Mouse (Mus musculus): ENCODE results near the gene Hoxb2. TPM values are rescaled to one million over a fixed set of nuclear protein-coding genes. Genes with fewer than 3 reads are reported as not detected.

The Hoxb2 gene
- total RNA-seq, 2 experiments from 2014 or later, result 16.3 to 16.7 TPM

DNA sequence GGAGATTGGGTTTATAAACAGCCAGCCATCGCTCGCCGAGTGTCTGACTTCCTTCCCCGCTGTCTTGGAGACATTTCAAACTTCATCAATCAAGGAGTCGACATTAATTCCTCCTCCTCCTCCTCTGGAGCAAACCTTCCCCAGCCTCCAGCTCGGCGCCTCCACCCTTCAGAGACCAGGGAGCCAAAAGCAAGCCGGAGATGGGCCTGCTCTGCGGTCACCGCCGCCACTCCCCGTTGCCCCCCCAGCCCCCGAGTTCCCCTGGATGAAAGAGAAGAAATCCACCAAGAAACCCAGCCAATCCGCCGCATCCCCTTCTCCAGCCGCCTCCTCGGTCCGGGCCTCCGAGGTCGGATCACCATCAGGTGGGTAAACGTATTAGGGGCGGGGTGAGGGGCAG lies 1.5 kb downstream of the Hoxb2 start:
- peak; percentile 81 for DNase-seq

DNA sequence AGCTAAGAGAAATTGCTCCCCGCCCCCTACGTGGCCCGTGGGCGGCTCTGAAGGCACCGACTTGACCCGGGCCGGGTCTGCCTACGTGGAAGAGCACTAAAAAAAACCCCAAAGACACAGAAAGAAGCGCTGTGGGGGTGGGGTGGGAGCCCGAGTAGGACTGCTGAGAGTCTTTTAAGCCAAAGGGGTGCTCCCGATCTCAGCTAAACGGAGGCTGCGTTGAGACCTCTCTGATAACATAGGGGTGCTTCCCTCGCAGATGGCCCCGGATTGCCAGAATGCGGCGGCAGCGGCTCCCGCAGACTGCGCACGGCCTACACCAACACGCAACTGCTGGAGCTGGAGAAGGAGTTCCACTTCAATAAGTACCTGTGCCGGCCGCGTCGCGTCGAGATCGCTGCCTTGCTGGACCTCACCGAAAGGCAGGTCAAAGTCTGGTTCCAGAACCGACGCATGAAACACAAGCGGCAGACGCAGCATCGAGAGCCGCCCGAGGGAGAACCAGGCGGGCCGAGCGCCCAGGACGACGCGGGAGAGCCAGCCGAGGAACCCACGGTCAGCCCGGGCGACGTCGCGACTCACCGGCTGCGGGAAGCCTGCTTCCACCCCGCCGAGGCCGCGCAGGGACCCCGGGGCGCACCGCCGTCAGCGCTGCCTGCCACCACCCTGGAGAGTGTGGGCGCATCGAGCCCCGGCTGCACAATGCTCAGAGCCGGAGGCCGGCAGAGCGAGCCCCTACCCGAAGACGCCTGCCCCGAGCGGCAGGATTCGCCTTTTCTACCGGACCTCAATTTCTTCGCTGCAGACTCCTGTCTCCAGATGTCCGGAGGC lies 2.6 kb downstream of the Hoxb2 start:
- peak; percentile 76 for DNase-seq

DNA sequence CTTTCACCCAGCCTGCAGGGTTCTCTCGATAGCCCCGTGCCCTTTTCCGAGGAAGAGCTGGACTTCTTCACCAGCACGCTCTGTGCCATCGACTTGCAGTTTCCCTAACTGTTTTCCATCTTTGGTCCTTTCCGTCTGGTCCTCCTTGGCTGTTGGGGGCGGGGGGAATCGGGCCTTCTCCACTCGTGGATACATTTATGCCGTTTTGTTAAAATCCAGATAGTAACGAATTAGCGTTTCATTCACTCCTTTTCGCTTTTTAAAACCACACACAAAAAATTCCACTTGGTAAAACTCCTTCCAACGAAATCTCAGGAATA lies 3.2 kb downstream of the Hoxb2 start:
- peak; percentile 61 for DNase-seq

DNA sequence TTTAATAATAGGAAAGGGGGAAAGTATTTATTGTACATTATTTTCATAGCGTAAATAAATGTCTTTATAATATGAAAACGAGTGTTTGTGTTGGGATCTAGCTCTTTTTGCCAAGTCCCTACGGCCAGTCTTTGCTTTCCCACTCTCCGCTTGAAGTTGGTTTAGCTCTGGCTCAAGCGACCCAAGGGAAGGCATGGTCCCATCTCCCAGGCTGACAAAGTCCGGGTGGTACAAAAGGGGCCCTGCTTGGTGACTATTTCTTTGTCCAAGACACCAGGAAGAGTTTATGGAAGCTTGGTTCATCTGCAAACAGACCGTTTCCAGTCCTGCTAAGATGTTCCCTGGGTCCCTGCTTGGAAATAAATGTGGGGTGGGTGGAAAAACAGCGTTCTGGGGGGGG lies 3.6 kb downstream of the Hoxb2 start:
- peak; percentile 52 for DNase-seq

DNA sequence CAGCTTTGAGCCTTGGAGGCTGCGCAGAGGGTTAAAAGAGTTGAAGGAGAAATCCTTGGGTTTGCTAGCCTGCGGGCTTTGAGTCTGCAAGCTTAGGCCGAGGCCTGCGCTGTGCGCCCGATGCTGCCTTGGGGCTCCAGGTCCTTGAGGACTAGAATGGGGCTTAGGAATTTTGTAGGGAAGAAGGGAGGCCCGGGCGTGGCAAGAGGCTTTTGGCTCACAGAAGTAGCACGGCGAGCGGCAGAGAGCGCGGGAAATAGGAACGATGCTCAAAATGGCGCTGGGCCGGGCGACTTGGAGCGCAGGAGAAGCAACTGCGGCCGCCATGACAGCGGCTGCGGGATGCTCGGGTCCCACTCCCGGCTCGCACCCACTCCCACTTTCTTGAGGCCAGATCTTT lies 4.1 kb downstream of the Hoxb2 start:
- peak; percentile 74 for DNase-seq

DNA sequence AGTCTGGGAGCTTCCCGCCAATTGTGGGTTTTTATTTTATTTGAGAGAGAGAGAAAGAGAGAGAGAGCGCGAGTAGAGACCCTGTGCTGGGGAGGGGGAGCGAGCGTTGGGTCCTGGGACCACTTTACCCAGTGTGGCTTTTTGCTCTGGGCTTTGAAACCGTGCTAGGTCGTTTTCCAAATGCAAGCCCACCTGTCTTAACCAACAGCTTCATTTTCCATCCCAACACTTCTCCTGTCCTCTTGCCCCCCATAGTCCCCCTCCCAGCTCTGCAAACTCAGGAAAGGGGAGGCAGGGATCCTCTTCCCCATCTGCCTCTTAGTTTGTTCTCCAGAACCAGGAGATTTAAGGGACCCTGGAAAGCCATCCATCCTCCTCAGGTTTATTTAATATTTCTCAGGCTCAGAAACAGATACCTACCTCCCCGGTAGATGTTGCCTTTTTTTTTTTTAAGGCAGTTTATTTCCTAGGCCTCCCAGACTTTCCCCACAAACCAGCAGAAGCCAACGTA lies 4.5 kb downstream of the Hoxb2 start:
- DNase-seq, result peak; percentile 19

DNA sequence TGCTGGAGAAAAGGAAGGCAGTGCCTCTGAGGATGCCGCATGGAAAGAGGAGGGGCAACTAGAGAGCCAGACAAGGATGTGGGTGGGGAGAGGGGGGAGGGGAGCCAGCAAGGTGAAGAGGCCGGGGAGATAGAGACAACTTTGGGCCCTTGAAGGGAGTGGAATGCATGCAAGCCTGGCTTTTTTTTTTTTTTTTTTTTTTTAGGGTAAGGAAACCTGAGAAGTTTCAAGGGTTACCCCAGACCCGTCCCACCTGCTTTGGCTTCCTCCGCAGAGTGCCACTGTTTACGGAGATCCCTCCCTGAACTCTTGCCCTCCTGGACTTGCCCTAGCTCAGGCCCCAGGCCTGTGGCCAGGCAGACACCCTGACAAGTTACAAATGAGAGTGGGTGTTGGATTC lies 13.5 kb downstream of the Hoxb2 start:
- DNase-seq, result no peak

DNA sequence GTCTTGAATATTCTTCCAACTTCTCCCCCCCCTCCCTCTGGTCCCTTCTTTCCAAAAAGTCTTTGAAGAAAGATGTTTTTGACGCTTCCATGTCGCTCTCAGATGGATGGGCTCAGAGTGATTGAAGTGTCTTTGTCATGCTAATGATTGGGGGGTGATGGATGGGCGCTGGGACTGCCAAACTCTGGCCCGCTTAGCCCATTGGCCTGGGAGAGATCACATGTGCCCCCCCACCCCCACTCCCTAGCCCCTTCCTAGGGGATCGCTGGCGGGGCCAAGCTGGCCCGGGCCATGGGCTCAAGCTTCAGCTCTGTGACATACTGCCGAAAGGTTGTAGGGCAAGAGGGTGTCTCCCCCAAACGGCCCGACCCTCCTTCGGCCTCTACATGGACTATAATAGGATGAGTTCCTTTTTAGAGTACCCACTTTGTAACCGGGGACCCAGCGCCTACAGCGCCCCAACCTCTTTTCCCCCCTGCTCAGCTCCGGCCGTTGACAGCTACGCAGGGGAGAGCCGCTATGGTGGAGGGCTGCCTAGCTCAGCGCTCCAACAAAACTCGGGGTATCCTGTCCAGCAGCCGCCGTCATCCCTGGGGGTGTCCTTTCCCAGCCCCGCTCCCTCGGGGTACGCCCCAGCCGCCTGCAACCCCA lies 15.2 kb downstream of the Hoxb2 start, which contains the start of gene Hoxb1:
Gene Hoxb1 (plus strand): TSS at position 312 of the 651 bp plus-strand sequence.
- no peak for DNase-seq

DNA sequence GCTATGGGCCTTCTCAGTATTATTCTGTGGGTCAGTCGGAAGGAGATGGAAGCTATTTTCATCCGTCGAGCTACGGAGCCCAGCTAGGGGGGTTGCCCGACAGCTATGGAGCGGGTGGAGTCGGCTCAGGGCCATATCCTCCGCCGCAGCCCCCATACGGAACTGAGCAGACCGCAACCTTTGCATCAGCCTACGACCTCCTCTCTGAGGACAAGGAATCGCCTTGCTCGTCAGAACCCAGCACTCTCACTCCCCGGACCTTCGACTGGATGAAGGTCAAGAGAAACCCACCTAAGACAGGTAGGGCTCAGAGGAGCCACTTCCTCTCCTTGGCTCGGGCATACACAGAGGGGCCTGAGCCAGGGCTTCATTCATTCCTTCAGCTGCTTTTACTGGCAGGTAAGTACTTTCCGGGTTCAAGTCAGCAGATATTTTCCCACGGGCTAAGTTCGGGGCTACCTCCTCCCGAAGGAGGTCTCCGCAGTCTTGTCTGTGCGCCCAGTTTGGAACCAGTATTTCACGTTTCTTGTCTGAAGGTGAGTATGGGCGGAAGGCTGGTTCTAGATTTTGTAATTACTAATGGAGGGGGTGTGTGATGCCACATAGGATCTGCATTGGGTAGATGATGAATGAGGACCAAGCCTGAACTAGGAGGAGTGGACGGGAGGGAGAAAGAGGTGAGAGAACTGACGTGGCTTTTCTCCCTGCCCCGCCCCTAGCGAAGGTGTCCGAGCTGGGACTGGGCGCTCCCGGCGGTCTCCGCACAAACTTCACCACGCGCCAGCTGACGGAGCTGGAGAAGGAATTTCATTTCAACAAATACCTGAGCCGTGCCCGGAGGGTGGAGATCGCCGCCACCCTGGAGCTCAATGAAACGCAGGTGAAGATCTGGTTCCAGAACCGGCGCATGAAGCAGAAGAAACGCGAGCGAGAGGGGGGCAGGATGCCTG lies 16.0 kb downstream of the Hoxb2 start:
- peak; percentile 18 for DNase-seq

DNA sequence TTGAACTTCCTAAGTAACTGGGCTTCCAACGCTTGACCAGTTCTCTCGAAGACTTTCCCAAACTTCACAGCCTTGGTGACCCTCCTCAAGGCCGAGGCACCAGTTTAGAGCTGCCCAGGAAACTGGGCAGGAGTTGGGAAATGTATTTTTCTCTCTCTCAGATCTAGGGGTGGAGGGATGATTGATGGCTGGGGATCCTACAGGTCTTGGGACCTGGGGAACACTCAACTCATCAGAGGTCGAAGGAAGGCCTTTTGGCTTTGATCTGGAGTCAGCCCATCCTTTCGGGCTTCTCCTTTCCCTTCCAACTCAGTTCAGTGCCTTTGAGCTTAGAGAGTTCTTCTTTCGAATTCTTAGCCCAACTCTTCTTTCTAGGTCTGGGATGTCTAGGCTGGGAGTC lies 16.8 kb downstream of the Hoxb2 start:
- DNase-seq, result no peak

DNA sequence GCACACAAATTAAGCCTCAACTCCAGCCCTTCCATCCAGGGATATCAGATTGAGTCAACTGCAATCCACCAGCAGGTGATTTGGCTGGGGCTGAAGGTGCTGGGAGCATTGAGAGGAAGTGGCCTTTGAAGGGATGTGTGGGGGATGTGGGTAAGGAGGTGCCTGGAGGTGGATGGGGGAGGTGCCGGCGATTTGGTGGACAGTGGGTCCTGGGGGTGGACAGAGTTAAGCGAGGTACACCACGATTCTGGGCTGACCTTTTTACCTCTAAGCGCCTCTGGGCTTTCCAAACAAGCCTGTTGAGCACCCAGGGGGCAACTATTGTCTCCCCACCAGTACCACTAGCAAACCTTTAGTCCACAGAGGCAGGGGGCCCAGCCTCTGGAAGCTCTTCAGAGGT lies 18.4 kb downstream of the Hoxb2 start:
- no peak for DNase-seq

DNA sequence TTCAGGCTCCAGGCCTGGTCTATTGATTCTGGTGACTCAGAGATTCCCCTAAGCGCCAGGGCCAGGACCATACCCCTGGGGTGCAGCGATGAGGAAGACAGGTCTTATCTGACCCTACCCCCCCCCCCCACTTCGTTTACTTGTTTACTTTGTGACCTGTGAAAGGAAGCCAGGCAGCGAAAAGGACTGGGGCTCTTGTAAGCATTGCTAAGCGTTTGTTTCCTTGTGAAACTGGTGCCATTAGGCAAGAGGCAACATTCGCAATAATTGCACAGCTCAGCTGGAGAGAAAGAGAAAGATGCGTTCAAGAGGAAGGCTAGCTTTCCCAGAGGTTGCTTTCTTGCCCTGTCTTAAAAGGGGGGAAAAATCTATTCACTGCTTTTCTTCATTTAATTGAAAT lies 18.8 kb downstream of the Hoxb2 start:
- DNase-seq, result no peak

DNA sequence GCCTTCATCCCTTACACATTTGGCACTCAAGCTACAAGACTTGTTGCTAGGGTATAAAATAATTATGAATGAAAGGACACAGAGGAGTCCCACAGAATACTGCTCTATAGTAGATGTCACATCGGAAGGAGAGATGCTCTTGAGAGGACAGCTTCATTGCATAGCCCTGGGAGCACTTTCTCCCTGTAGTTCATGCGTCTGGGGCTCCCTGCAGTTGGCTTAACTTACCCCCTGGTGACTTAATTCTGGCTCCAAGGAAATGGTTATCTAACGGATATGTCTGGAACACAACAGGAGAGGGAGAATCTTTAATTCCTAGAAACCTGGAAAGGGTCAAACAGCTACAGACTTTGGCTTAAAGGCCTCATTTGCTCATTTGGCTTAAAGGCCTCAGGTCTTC lies 21.4 kb downstream of the Hoxb2 start:
- DNase-seq, result no peak

DNA sequence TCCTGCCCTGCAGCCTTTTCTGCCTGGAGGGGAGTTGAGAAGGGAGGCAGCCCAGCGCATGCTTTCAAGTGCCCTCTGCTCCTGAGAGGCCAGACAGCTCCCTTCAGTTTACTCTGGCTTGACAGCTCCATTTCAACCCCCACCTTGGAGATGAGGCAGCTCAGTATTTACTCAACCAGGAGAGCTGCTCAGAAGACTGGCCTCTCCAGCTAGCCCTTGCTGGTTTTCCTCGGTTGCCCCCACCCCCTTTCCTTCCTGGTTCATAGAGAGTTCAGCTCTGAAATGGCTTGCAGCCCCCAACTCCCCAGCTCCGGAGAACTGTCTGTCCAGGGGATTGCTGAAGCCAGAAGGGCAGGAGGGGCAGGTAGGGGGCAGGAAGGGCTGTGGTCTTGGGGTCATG lies 22.2 kb downstream of the Hoxb2 start:
- DNase-seq, result no peak

DNA sequence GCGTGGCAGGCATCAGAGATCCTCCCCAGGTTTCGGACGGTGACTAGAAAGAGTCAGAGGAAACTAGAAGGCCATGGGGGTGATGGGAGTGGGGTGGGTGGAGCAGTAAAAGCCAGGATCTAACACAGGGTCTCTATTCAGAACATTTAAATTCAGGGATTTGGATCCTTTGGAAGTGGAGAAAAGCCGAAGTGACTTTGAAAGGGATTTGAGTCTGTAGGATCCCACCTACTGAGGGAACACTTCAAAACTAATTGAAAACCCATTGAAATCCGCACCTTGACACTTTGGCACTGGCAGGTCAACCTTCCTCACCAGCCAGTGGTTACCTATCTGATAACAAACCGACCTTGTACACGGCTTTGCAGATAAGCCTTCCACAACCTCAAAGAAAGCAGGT lies 24.5 kb downstream of the Hoxb2 start:
- no peak for DNase-seq

DNA sequence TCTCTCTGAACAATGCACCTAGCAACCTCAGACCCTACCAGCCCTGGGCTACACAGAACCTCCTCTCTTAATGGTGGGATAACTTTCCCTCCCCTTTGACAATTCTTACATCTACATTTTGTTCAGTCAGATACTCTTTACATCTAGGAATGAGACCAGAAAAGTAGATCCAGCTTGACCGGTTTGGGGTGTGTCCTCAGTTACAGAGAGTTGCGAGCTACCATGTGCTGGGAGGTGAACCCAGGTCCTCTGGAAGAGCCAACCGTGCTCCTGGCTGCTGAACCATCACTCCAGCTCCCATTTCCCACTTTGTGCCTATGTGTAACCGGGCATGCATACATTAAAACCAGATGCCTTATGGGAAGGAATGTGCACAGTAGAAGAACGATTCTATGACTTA lies 33.1 kb downstream of the Hoxb2 start:
- DNase-seq, result no peak

DNA sequence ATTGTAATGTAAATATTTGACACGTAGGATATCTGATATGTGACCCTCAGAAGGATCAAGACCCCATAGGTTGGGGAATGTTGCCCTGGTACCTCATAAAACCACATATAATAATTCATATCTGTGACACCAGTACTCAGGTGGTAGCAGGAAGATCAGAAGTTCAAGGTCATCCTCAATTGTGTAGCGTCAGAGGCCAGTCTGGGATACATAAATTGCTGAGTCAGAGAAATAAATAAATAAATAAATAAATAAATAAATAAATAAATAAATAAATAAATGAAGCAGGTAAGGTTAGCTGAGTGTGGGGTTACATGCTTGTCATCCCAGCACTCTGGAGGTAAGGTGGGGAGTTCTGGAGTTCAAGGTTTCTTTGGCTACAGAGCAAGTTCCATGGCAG lies 37.3 kb downstream of the Hoxb2 start:
- no peak for DNase-seq

DNA sequence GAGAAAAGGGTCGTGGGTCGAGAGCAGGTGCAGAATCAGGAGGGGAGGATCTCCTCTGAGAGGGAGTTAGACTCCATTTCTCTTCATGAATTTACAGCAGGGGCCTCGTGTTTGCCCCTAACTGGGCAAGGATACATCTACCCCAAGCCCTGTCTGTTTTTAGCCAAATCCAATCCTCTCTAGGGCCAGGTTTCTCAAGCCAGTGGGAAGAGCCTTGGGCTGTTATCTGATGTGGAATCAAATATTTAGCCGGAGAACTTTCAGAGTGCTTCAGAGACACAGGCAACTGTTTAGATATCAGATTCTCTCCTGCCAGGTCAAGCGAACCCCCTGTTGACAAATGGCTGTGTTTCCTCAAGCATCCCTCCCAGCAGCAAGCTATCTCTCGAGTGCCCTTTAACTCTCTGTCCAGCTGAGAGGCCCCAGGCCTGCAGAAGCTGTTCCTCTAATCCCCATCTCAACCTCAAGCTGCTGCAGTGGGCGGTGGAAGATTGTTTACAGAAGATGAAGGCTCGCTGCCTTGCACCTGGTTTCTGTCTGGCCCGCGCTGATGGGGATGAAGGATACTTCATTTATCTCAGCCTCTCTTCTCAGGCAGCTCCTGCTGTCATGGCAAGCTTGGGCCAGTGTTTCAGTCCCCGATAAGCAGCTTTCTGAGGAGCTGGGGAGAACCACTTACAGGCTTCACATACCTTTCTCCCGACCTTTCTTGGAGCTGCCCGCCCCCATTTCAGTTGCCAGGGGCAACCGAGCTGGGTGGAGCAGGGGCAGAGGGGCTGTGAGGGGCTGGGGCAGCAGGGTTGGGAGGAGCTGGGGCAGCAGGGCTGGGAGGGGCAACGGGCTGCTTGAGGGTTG lies 46.7 kb downstream of the Hoxb2 start:
- DNase-seq, result no peak

DNA sequence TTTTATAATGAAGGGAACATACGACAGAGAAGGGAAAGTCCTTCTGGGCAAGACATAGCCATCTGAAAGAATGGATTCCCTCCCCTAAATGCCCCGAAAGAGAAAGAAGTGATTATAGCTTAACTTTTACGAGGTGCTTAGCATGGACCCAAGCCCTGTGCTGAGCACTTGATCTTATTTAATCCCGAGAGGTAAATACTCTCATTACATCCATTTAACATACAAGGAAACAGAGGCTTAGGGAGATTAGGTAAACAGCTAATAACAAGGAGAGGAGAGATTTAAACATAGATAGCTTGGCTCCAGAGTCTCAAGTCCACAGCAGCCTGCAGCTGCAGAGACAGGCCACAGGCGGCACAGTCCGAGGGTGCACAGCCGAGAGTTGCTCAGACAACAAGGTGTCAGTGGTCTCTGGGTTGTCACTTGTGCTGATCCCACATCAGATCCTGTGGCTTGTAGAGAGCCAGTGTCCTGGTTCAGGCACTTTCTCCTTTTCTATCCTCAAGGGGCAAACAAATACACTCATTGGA lies 47.5 kb downstream of the Hoxb2 start:
- DNase-seq, result no peak

DNA sequence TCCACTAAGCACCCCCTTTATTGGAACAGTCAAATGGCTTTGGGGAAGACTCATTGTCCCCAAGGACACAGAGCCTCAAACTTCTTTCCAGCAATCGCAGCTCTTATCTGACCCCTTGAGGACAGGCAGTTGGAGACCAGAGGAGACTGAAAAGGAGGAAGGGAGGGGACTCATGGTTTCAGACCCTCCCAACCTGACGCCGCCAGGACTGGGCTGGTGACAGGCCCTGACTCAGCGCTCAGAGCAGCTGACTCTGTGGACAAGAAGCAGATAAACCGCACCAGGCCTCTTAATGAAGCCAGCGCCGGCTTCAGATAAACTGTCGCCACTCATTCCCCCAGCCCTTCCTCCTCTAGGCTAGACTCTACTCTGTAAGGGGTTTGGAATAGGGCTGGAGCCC lies 49.6 kb downstream of the Hoxb2 start:
- peak; percentile 57 for DNase-seq
